Mouse (Mus musculus) cerebellum, adult 11-12 months (tissue): Measurements from ENCODE around the gene Irf8.

ENCODE experiments used
- DNase-seq: peaks from one replicate; pipeline ENCODE4 v3.0.0; 2022

Irf8 gene

DNA sequence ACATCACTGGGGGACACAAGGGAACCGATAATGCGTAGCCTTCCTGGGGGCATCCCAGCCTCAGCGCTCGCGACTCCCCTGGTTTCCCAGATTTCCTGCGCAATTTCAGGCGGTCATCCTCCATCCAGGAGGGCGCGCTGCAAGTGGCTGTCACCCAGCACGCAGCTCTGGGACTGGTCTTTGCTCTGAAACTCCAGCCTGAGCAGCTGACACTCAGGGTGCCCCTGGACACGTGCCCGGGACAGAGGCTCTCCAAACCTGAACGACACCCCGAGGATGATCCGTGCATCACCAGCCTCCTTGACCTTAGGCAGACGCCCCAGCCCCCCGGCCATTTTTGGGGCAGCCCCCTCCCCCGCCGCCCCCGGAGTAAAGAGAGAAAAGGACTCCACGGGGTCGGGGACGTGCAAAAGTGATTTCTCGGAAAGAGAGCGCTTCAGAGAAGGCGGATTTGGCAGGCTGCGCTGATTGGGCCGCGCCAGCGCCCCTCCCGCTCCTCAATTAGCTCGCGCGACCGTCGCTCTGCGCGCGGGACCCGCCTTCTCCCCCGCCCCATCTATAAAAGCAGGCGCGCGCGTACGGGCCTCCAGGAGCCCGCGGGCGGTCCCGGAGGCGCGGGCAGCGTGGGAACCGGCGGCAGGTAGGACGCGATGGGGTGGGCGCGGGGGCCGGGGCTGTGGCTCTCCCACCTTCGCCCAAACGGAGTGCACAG is at the start of gene Irf8:
Gene Irf8 (plus strand): TSS at position 589 of the 712 bp plus-strand sequence.
- peak; percentile 13 for DNase-seq

DNA sequence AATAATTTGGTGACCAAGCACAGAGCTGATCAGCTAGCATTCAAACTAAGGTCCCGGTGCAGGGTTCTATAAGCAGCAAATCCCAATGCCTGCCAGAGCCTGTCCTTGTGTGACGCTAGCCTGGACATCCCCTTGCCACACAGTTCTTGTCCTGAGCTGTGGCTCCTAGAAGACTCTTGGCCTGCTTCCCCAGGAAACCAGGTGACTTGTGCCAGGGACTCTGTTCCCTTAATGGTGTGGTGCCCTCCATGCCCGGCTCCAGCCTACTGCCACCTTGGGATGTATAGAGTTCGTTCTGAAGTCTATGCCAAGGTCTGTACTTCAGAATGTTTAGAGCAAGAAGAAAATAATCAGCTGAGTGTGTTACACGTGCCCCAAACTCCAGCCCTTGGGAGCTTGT is 49.6 kb upstream of the Irf8 start:
- no peak for DNase-seq

DNA sequence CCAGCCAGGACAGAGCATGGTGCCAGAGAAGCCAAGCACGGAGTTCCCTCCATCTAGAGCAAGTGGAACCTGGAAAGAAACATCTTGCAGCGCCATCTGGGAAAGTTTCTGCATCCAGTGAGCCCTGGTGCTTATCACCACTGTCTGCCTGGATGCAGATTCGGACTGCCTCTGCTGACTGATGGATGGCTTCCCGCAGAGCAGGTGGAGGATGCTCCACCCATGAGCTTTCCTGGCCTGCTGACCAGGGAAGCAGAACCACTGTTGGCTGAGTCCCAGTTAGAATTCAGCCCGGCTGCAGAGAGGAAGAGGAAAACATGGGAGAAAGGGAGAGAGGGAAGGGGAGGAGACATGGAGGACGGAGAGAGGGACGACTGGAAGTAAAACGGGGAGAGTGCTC is 48.4 kb upstream of the Irf8 start:
- DNase-seq = no peak

DNA sequence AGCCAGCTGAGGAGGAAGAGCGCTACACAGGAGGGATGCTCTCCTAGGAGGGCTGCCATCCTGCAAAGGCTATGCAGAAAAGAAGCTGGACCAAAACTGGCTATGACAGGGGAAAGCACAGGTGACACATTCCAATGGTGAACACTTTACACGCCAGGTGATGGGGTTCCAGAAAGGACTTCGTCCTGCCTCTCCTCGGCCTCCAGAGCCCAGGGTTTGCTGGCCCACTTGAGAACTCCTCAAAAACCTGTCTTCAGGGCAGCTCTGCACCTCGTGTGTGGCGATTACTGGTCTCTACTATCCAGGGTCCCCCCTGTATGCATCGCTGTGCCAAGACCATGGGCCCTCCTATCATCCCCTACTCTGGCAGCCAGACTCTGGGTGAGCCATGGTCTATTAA is 47.6 kb upstream of the Irf8 start:
- DNase-seq = no peak

DNA sequence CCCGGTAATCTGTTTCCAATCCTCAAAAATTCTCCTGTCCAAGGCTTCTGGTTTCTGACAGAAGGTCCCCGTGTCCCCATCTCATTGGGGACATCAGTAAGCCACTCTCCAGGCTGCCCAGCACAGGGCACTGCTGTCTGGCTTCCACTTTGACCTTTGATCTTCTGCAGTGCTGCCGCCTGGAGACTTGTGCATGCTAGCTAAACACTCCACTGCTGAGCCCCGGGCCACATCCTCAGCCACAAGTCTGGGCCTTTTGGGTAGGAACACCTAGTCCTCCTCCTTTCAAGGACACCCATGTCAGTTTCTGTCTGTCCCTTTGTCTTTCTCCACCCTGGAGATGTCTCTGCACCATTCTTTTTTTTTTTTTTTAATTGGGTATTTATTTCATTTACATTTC is 43.2 kb upstream of the Irf8 start:
- no peak for DNase-seq

DNA sequence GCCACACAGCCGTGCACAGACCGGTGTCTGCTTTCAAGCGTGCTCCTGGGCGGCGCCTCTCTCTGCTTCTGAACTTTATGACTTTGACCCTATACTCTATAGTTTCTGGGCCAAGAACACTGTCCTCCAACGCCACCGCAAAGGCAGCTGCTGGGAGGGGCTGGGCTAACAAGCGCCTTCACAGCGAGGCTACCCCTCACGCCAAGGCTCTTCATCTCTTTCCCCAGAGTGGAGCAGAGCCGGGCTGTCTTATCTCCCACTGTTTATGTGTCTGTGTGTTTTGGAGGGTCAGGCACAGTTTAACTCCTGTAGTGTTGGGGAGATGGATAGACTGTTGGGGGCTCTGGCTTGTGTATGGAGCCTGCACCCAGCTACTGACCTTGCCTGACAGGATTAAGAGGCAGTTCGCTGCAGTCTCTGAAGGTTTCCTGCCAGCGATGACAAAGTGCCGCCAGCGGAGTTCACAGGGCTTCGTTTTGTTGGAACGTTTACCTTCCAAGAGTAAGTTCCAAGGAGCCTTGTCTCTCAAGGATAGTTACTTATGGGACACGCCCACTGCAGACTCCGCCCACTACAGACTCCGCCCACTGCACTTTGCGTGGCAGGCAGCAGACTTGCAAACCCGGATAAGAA is 42.2 kb upstream of the Irf8 start:
- DNase-seq = no peak

DNA sequence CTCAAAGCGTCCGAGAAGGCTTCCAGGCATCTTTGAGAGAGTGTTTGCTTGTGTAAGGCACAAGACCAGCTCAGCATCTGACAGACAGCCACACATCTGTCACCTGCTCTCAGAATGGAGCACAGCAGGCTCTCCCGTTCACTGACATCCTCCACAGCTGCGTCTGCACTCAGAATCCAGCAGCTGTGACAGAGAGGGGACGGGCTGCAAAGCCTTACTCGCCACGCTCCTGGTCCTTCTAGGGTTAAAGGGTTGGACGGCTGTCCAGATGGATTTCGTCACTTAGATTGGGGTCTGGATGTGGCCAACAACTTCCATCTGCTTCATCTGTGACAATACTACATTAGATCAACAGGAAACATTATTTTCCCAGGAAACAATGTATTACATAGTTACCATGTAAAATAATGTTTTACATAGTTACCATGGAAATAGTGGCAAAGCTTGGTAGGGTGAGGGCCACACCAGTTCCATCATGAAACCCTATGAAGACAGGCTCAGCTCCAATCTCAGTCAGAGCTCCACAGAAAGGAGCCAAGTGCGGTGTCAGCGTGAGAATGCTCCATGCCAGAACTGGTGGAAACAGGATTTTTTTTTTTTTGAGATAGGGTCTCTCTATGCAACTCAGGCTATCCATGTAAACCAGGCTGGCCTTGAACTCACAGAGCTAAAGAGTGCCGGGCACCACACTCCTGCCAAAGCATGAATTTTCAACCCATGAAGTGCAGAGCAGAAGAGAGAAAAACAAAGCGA is 39.6 kb upstream of the Irf8 start:
- DNase-seq = no peak

DNA sequence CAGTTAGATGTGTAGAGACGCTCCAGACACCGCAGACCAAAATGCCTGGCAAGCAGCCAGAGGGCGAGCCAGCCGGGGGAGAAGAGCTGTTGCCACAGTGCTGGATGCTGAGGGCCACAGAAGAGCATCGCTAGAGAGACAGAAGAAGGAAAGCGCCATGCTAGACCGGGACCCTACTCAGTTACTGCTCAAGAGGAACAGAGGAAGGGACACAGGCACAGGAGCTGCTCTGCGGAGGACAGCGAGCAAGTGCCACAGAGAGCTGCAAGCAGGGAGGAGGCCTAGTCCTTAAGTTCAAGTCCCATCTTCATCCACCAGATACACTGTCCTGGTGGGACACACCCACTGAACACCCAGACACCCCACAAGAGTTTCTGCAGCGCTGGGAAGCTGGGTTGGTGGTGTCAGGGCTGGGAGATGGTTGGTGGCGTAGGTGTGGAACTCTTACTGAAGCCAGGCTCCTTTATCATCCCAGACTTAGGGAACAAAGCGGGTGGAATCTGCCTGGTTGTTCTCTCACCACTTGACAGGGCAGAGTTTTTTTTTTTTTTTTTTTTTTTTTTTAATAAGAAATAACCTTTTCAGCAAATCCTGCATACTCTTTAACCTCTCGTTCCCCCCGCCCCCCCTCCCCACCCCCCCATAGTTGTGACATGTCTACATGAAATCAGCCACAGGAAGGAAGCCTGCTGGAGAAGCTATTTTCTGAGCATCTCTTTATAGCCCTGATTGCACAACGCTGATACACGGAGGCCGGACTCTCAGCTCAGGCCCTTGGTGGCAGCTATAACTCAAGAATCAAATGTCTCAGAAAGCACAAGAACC is 38.8 kb upstream of the Irf8 start:
- no peak for DNase-seq

DNA sequence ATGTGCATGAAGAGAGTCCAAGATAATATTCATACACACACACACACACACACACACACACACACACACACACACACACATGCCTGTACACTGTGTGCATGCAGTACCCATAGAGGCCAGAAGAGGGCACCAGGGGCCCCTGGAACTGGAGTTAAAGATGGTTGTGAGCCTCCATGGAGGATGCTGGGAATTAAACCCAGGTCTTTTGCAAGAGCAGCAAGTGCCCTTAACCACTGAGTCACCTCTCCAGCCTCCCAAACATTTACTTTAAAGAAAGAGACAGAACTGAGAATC is 38.2 kb upstream of the Irf8 start:
- no peak for DNase-seq

DNA sequence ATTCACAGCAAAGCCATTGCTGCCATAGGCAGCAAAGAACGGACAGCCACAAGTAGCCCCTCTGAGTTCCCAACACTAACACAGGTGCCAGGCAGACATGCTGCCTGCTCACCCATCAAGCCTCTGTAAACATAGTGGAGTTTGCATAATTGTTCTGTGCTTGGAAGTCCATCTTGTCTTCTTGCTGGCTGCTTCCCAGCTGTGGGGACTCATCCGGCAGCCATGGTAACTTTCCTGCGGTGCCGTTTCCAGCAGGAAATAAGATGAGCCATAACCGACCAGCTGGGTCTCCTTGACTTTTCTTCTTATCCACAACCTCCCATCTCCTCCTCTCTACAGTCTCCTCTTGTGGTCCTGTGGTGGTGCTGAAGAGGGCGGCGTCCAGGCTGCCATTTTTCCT is 37.7 kb upstream of the Irf8 start:
- no peak for DNase-seq

DNA sequence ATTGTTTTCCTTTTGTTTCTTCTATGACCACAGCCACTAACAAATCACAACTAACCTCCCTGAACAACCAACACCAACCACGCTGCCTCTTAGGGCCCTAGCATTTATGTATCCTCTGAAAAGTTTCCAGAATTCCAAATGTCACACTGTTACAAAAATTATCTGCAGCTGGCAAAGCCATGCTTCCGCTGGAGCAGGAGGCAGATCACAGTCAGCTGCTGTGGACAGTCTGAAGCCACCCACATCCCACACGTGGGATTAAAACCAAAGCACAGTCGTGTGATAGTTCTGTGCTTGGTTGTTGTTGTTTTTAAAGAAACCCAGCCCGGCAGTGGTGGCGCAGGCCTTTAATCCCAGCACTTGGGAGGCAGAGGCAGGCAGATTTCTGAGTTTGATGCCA is 37.1 kb upstream of the Irf8 start:
- DNase-seq = no peak

DNA sequence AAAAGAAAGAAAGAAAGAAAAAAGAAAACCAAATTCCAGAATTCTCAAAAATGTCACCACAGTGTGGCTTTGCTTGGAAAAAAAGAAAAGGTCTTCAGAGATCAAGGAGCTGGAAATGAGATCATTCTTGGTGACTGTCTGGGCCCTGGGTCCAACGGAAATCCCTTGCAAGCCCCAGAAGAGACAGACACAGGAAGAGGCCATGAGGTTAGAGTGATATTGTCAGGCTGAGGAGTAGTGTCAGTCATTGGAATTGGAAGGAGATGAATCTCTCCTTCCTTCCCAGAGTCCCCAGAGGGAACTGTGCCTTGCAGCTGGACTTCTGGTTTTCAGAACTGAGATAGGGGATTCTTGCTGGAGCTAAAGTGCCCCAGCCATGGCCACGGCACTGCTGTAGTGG is 36.6 kb upstream of the Irf8 start:
- no peak for DNase-seq

DNA sequence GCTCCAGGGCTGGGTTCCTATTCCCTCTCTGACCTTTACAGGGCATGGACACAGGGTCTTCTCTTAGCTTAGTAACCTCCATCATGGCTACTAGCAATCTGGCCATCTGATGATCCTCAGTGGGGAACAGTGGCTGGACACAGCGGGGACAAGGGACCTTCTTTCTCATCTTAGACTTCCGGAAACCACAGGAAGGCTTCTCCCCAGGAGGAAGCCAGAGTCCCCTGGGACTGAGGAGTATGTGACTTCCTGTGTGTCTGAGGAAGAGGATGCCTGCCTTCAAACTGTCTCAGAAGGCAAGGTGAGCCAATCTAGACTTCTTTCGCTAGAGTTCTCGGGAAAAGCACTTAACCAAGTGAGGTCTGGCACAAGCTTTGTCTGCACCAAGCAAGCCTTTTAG is 36.1 kb upstream of the Irf8 start:
- no peak for DNase-seq

DNA sequence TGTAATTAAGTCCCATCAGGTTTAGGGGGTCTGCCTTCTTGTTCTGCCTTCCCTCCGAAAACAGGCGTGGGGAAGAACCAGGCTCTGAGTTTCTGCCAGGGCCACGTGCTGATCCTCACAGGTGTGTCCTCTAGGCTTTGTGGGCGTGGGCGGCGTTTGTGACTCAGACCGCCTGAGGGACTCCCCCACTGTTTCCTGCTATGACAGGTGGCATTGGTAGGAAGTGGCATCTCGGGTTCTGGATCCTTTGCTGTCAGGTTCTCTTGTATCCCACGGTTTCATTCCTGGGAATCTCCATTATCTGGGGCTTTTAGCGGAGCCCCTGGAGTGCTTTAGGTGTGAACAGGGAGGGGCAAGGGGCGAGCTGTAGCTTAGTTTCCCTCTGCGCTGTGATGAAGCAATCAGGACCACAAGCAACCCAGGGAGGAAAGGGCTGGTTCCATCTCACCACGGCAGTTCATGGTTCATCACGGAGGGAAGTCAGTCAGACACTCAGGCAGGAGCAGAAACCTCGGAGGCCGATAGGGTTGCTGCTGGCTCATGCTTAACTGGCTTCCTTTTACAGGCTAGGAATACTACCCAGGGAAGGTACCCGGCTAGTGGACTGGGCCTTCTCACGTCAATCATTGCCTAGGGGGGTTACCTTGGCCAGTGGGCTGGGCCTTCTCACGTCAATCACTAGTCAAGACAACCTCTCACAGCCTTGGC is 34.2 kb upstream of the Irf8 start:
- DNase-seq = peak; percentile 25

DNA sequence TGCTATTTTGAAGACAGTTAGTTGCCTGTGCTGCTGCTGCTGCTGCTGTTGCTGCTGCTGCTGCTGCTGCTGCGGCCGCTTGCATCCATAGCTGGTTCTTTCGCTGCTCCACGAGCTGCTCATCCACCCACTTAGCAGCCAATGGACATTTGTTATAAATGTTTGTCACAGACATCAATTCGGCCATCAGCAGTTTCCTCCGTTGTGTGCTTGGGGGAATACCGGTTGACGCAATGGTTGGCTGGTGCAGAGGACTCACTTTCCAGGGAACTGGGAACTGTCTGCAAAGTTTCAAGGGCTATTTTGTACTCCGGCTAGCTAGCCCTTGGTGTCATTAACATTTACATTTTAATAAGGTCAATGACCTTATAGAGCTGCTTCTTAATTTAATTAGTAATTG is 32.0 kb upstream of the Irf8 start:
- DNase-seq = no peak

DNA sequence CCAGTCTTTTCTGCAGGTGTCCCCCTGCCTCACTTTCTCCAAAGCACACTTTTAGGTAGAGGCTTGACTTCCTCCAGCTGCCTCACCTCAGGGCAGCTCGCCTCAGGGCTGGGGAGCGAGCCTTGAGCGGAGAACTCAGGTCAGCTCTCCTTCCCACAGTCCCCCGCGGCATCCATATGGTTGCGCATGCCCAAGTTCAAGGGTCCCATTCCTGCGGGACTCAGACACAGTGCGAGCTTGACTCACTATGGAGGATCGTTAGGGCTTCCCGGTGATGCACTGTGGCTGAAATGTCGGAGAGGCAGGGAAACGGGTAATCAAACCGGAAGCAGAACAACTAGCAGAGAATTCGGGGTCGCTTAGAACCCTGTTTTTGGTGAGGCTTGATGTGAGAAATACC is 31.0 kb upstream of the Irf8 start:
- DNase-seq = no peak

DNA sequence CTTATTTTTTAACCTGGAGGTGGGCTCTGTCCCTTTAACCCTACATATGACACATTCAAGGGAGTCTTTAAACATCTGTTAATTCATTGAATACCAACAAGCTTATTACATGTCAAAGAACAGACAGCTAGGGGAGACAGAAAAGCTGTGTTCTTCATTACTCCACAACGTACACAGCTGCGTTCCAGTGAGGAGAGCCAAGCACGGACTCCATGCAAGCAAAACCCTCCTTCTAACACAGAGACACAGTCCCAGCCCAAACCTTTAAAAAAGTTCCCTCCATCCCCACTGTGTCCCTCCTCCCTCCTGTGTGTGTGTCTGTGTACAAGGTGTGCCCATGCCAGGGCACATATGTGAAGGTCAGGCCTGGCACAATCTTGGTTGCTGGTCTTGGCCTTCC is 30.0 kb upstream of the Irf8 start:
- DNase-seq = no peak

DNA sequence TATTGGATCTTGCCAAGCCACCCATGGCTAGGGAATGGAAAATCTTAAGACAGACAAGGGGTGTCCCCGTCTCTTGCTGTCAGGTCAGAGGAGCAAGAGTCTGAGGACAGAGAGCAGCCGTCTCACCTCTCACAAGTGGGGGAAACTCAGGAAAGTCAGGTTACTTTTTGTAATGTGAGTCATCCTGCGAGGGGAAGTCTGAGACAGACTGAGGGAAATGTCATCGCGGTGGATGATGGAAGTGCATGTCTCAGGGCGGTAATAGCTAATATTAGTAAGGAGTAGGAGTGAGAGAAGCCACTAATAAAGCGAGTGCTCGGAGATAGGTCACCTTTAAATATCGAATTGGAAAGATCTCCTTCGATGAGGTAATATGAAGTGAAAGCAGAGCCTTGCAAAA is 27.0 kb upstream of the Irf8 start:
- DNase-seq = no peak

DNA sequence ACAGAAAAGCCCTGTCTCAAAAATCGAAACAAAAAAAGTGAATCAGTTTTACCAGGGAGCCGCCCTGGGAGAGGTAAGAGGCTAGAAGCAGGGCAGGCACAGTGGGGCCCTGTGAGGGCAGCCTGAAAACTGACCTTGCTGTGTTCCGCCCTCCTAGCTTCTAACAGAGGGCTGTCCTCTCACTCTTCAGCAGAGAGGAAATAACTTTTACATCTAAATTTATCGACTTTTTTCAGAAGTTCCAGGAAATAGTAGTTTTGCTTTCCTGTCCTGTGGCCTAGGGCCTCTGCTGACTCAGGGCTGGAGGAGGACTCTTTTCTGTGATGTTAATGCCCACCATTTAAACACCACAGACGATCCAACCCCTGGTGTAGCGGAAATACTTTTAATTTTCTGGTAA is 21.0 kb upstream of the Irf8 start:
- DNase-seq = no peak

DNA sequence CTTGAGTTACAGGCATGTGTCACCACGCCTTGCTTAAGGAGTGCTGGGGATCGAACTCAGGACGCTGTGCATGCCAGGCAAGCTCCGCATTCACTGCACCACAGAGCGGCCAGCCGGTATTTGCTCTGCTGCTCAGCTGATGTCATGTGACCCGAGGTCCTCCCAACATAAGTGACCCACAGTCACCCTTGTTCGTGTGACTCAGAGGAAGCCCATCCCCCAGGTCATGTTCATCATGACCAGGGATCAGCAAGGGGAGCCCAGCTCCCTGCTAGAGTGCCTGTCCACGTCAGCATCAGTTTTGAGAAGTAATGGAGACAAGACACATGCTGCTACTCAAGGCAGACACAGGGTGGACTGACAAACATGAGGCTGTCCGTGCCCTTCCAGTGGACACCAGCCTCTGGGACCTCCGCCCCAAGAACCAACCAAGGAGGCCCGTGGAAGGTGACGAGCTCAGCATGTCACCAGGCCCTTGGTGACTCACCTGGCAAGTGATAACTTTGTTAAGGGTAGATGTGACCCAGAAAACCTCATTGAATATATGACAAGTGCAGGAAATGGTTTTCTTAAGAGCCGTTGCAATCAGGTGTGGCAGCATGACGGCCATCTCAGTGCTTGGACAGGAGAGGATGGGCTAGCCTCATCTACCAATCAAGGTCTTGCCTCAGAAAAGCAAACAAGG is 20.0 kb upstream of the Irf8 start:
- no peak for DNase-seq

DNA sequence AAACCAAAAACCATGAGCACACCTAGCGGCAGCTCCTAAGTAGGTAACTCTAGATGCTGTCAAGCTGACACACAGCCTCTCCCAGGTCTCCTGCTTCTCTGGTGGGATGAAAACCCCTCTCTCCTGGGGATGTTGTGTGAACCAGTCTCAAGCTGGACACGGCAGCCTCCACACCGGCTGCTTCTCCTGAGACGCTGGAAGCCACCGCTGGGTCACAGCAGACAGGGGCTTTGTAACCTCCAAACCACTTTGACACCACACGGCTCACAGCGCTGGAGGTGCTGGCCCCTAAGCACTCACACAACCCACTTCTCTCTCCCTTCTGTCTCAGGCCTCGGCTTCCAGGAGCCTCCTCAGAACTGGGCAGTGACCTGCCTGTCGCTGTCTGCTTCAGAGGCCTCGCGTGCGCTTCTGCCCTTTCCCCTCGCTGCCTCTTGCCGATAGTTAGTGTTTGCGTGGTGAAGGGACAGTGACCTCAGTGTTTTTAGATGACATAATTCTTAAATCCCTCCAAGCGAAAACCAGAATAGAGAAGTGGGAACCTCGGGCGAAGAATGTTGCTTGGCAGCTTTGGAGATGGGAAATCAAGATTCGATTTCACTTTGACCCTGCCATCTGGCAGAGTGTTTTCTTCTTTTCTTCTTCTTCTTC is 16.4 kb upstream of the Irf8 start:
- DNase-seq = no peak

DNA sequence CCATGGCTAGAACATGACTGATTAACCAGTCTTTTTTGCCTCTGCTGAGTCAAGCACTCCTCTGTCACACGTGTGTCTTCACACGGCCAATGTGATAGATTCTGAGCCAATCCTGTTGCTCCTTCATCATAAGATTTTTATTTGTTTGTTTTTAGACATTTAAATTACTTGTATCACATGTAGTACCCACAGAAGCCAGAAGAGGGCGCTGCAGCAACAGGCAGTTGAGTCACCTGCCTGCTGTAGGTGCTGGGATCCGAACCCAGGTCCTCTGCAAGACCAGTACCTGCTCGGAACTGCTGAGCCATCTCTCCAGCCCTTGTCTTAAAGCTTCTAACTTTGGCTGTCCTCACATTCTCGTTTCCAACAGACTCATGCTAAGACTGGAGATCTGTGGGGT is 13.1 kb upstream of the Irf8 start:
- no peak for DNase-seq
